Mouse (Mus musculus): ENCODE data around the gene Atp1a2. TPM values are rescaled to one million over a fixed set of nuclear protein-coding genes. Genes with fewer than 3 reads are reported as not detected.
A peak's percentile ranks its signal among the peaks of the same experiment; 100 is the strongest.
"Not testable (repeated sequence)": the region's sequence is repeated elsewhere in the genome, so short reads cannot be mapped to it uniquely, and the experiment has no call there.

Gene Atp1a2
- total RNA-seq, 1 experiment from 2014 or later = not detected

DNA sequence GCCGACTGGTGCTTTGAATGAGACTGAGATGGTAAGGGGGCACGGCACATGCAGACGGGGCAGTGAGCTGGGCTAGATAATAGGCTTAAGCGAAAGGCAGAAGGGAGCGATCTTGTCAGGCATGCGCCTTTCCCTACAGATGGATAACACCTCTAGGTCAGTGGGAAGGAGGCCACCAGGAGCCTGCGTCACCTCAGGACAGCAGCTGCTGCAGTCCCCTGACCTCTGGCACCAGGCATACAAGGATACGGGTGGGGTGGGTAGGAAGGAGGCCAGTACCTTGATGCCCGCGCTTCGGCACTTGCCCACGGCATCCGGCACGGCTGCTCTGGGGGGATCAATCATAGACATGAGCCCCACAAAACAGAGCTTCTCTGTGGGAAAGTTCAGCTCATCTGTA, 13.6 kb downstream of the Atp1a2 start:
- ATAC-seq (replicated peaks; ENCODE audit: insufficient number of reproducible peaks, low FRiP score, low TSS enrichment, poor library complexity, severe bottlenecking) = no peak

DNA sequence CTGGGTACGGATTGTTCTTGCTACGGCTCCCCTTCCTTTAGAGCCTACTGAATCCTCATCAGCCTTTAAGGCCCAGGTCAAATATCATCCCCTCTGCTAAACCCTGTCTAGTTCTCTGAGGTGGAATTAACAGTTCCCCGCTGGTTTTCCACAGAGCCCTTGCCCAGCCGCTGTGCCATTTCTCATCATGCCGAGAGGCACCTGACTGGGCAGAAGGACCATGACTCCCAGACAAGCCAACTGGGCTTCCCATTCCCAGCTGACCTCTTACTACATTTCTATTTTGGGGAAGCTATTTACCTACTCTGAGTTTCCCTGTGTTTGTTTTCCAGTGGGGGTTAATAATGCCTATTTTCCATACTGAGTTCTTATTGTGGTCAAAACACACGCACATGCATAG, 14.8 kb downstream of the Atp1a2 start:
- no peak for ATAC-seq (replicated peaks; ENCODE audit: insufficient number of reproducible peaks, low FRiP score, low TSS enrichment, poor library complexity, severe bottlenecking)

GRCm38 (mm10) chr1:172281522-172282254, 16.2 kb downstream of the Atp1a2 start:
- ATAC-seq (replicated peaks; ENCODE audit: insufficient number of reproducible peaks, low FRiP score, low TSS enrichment, poor library complexity, severe bottlenecking) = no peak

GRCm38 (mm10) chr1:172279768-172280509, 17.9 kb downstream of the Atp1a2 start:
- ATAC-seq (replicated peaks; ENCODE audit: insufficient number of reproducible peaks, low FRiP score, low TSS enrichment, poor library complexity, severe bottlenecking) = no peak

DNA sequence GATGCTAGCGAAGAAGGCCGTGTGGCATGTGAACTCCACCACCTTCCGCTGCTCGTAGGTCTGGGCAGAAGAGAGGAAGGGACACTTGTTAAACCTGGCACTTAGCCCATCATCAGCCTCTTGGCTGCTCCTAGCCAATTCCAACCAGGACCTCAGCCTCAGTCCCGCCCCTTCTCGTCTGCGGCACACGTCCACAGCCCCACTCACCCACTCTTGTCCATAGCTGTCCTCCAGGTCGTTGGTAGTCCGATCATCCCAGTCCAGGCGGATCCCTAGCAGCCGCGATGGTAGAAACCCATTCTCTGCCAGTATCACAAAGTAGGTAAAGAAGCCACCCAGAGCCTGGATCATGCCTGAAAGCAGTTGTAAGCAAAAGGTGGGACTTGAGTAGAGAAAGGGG, 19.5 kb downstream of the Atp1a2 start:
- ATAC-seq (replicated peaks; ENCODE audit: insufficient number of reproducible peaks, low FRiP score, low TSS enrichment, poor library complexity, severe bottlenecking) = no peak

DNA sequence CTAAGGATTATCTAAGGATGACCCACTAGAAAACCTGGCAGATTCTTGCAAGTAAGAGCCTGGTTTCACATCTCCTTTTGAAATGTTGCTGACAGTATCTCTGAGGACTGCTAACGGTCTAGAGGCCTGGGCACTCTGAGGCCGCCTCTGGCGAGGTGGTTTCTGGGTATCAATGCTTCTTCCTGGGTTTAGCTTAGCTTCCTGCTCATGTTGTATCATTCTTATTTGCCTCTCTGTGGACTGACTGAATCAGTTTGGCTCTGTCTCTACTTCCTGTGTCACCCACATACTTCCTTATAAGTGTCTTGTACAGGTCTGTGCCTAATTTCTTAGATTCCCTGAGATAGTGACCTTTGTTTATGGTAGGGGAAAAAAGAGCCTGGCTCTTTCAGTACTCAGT, 20.7 kb downstream of the Atp1a2 start:
- peak; percentile 84 for ATAC-seq (replicated peaks; ENCODE audit: insufficient number of reproducible peaks, low FRiP score, low TSS enrichment, poor library complexity, severe bottlenecking)

DNA sequence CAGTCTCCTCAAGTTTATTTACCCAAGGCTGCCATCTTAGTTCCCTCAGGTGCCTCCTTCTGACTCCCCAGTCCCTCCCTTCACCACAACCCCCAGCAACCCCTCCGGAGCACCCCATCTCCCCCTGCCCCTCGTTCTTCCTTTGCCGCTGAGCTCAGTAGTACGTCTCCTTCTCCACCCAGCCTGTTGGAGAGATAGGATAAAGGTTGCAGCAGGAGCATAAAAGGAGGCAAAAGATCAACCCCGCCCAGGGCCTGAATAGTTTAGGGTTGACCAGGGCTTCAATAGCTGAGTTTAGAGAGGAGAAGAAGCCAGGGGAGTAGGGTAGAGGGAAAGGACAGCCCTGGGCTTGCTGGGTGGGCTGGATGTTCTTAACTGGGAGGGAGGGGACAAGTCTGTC, 23.3 kb downstream of the Atp1a2 start:
- no peak for ATAC-seq (replicated peaks; ENCODE audit: insufficient number of reproducible peaks, low FRiP score, low TSS enrichment, poor library complexity, severe bottlenecking)

DNA sequence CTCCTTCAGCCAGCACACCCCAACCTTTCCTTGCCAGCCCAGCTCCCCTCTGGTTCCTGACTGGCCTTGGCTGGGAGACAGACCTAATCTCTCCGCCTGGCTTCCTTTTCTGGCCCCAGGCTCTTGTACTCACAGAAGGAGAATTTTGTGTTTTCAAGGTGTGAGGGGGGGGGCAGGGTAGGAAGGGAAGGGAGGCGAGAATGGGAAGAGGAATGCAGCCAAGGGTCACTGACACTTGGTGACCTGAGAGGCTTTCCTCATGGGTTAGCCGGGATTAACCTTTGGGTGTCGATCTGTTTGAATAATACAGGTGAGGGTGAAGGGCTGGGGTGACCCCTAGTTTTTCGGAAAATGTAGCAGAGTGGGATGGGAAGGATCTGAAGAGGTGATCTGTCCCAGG, 23.7 kb downstream of the Atp1a2 start:
- ATAC-seq (replicated peaks; ENCODE audit: insufficient number of reproducible peaks, low FRiP score, low TSS enrichment, poor library complexity, severe bottlenecking) = no peak

- ATAC-seq (replicated peaks; ENCODE audit: insufficient number of reproducible peaks, low FRiP score, low TSS enrichment, poor library complexity, severe bottlenecking) = no peak
Observed at GRCm38 (mm10) chr1:172273386-172273785, 24.5 kb downstream of the Atp1a2 start.

- no peak for ATAC-seq (replicated peaks; ENCODE audit: insufficient number of reproducible peaks, low FRiP score, low TSS enrichment, poor library complexity, severe bottlenecking)
Observed at GRCm38 (mm10) chr1:172271765-172272164, 26.1 kb downstream of the Atp1a2 start.

DNA sequence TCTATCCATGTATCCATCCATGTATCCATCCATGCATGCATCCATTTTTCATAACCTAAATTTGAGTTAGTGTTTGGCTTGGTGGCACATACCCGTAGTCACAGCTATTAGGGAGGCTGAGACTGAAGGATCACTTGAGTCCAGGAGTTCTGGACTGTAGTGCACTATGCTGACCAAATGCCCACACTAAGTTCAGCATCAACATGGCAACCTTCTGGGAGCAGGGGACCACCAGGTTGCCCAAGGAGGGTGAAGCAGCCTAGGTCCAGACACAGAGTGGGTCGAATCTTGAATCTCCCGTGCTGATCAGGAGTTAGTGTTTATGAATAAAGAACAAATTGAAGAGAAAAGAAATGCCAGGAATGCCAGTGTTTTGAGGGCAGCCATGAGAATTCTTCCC, 26.7 kb downstream of the Atp1a2 start:
- no peak for ATAC-seq (replicated peaks; ENCODE audit: insufficient number of reproducible peaks, low FRiP score, low TSS enrichment, poor library complexity, severe bottlenecking)

GRCm38 (mm10) chr1:172261477-172262078, 36.3 kb downstream of the Atp1a2 start, which contains the start of gene Igsf8:
TSS of gene Igsf8 (plus strand) at chr1:172261641.
- ATAC-seq (replicated peaks; ENCODE audit: insufficient number of reproducible peaks, low FRiP score, low TSS enrichment, poor library complexity, severe bottlenecking) = no peak

GRCm38 (mm10) chr1:172258314-172258713, 39.5 kb downstream of the Atp1a2 start, which contains the start of gene Atp1a4:
TSS of gene Atp1a4 (minus strand) at chr1:172258414.
- ATAC-seq (replicated peaks; ENCODE audit: insufficient number of reproducible peaks, low FRiP score, low TSS enrichment, poor library complexity, severe bottlenecking) = no peak

DNA sequence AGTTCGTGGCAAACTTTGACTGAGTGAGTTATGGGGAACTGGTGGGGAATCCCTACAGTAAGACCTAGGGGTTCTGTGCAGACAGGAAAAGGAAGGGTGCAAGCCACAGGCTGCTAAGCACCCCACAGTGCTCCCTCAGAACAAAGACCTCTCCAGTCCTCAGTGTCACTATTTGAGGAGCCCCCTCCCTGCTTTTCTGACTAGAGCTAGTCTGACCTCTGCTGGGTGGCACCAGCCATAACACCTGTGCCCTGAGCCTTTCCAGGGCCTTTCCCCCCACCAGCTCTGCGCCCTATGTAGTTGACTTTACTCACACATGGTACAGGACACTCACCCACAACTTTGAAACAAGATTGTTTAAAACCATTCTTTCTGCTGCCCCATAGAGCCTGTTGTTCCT, 50.2 kb downstream of the Atp1a2 start:
- no peak for ATAC-seq (replicated peaks; ENCODE audit: insufficient number of reproducible peaks, low FRiP score, low TSS enrichment, poor library complexity, severe bottlenecking)

- no peak for ATAC-seq (replicated peaks; ENCODE audit: insufficient number of reproducible peaks, low FRiP score, low TSS enrichment, poor library complexity, severe bottlenecking)
Observed at GRCm38 (mm10) chr1:172247216-172247615, 50.6 kb downstream of the Atp1a2 start.

GRCm38 (mm10) chr1:172244645-172245044, 53.2 kb downstream of the Atp1a2 start:
- ATAC-seq (replicated peaks; ENCODE audit: insufficient number of reproducible peaks, low FRiP score, low TSS enrichment, poor library complexity, severe bottlenecking) = not testable (repeated sequence)

GRCm38 (mm10) chr1:172243547-172244205, 54.2 kb downstream of the Atp1a2 start:
- ATAC-seq (replicated peaks; ENCODE audit: insufficient number of reproducible peaks, low FRiP score, low TSS enrichment, poor library complexity, severe bottlenecking) = no peak

- ATAC-seq (replicated peaks; ENCODE audit: insufficient number of reproducible peaks, low FRiP score, low TSS enrichment, poor library complexity, severe bottlenecking) = no peak
Observed at GRCm38 (mm10) chr1:172242401-172242800, 55.5 kb downstream of the Atp1a2 start.

Measured in monocyte, adult 5-6 weeks (primary cell).